Mouse (Mus musculus) CD4-positive, CD25-positive, alpha-beta regulatory T cell, adult 4 months (primary cell): Measurements from ENCODE around the gene Zfp960. TPM values are rescaled to one million over a fixed set of nuclear protein-coding genes. Genes with fewer than 3 reads are reported as not detected.
"Not testable (repeated sequence)": the region's sequence is repeated elsewhere in the genome, so short reads cannot be mapped to it uniquely, and the experiment has no call there.

Experiments used
- ATAC-seq: one replicate; pipeline ENCODE4 v1.8.0; 2017
- polyA plus RNA-seq, 2 experiments: library from polyadenylated mRNA; unstranded; fragments of 100-300 nt; shearing (Covaris generic); gene quantifications; one replicate each; pipeline ENCODE4 v1.2.1; 2017

Zfp960 gene
- 1 to 10 TPM in 1 of 2 experiments, under 1 TPM in 1; 0.87 to 1.9 TPM for polyA plus RNA-seq

DNA sequence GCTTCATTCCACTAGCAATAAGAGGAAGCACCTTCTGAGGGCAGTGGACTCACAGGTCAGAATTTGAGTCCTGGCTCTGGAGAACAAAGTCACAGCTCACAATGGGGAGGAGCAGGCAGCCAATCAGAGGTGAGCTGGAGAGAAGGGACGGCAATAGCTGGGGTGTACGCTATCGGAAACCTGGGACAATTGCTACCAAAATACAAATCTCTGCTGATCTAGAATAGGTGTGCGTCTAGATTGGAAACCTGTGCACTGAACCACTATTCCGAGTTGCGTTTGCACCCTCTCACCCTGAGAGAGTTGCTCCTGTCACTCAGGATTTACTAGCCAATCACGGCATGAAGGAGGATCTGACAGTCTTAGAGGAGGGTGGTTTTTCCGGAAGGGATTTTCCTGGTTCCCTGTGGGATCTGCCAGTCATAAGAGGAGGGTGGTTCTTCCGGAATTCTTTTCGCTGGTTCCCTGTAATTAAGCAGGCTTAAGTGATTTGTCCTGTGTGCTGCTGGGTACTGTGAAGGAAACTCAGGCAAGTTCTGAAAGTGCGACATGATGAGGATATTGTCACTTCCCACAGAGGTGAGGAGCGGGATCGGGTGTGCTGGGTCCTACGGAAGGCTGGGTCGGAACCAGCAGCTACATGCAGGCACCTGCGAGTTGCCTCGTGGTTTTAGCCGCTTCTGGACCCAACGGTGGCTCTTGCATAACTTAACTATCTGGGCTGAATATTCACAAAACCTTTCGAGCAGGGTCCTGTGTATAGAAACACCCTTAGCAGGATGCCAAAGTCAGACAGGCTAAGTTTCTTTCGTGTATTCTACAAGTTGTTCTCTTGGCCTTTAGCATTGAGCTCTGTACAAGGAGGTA lies at the start of gene Zfp960:
Gene Zfp960, plus strand, starts transcription at position 486 of the 867 bp plus-strand sequence.
- ATAC-seq = not testable (repeated sequence)

DNA sequence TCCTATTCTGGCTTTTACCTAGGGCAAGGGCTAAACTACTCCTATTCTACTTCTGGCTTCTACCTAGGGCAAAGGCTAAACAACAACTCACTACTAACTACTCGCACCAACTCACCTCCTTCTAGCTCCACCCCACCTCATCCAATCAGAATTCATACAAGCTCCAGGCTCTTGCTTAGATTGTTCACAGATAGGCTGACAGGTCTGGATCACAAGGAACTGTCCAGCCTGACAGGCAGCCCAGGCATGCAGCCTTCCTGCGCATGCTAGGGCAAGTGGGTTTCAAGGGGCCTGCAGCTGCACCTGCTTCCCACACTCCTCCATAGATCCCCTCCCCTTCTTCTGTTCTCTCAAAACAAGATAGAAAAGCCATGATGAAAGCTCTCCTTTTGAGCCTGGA lies 45.8 kb upstream of the Zfp960 start:
- not testable (repeated sequence) for ATAC-seq

DNA sequence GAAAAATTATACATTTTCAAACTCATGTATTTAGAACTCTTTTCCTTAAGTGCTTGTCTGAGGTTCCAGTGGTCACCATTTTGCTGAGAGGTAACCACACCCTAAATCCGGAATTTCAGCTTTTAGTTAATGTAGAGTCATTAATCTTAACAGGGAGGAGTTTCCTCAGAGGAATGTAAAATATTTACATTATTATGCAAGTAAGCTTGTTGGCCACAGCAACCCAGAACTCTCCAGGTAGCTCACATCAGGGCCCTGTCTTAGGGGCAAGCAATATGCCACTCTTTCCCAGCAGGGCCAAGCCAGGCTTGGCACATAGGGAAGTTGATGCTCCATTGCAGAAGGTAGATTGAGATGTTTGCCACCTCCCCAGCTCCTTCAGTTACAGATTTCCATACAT lies 4.3 kb upstream of the Zfp960 start:
- not testable (repeated sequence) for ATAC-seq

DNA sequence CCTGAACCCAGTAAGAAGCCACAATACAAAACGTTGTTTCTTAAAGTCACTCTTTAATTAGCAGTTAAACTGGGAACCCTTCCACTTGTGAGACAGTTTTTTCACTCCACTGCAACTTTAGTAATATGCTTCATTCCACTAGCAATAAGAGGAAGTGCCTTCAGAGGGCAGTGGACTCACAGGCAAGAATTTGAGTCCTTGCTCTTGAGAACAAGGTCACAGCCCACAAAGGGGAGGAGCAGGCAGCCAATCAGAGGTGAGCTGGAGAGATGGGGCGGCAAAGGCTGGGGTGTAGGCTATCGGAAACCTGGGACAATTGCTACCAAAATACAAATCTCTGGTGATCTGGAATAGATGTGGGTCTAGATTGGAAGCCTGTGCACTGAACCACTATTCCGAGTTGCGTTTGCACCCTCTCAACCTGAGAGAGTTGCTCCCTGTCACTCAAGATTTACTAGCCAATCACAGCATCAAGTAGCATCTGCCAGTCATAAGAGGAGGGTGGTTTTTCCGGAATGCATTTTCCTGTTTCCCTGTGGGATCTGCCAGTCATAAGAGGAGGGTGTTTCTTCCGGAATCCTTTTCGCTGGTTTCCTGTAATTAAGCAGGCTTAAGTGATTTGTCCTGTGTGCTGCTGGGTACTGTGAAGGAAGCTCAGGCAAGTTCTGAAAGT lies 57.1 kb downstream of the Zfp960 start, which contains the start of gene Zfp97:
Gene Zfp97, plus strand, starts transcription at position 586 of the 673 bp plus-strand sequence.
- peak; percentile 99 for ATAC-seq

Other genes with a start within 250 kb of the Zfp960 start
- gene Zfp97, start 57.3 kb downstream of the Zfp960 start, polyA plus RNA-seq = 10 to 100 TPM in 1 of 2 experiments, 1 to 10 TPM in 1; 9.6 to 14.9 TPM